Mouse (Mus musculus): ENCODE results near the gene Gm4871. TPM values are rescaled to one million over a fixed set of nuclear protein-coding genes. Genes with fewer than 3 reads are reported as not detected.
"Not testable (repeated sequence)": the region's sequence is repeated elsewhere in the genome, so short reads cannot be mapped to it uniquely, and the experiment has no call there.

Gm4871 gene
- polyA plus RNA-seq (2016; fragmentation: Nextera tagmentation; extraction: Ambion mirVana) = not detected in 2 replicates

GRCm38 (mm10) chr5:145032391-145032790 lies at the start of gene Gm4871:
Gene Gm4871, minus strand, starts transcription at chr5:145032754.
- H3K4me2 ChIP-seq (replicated peaks); H3K9ac ChIP-seq; H3K36me3 ChIP-seq; H3K27me3 ChIP-seq; H3K9me3 ChIP-seq (replicated peaks); H3K4me3 ChIP-seq; H3K27ac ChIP-seq; ATAC-seq (ENCODE audit: low FRiP score); H3K4me1 ChIP-seq: not testable (repeated sequence)
- 81% methylated on average over 5 of the region's 5 CpGs for WGBS

GRCm38 (mm10) chr5:145081866-145082613 lies 49.5 kb upstream of the Gm4871 start:
- Histone ChIP-seq H3K9me3 (replicated peaks) (no peaks in the 10 kb centered on the region), H3K9ac (no peak overlapping the region), H3K27me3 (no peaks in the 10 kb centered on the region), H3K4me3 (no peak overlapping the region), H3K27ac (no peak overlapping the region), H3K36me3 (peaks cover 4% of the 10 kb centered on the region; the same call in 1 of the 2 replicates), H3K4me1 (peaks cover 13% of the 10 kb centered on the region), H3K4me2 (replicated peaks) (no peak overlapping the region)
- ATAC-seq (ENCODE audit: low FRiP score) = no peak
- 91% methylated on average over 10 of the region's 10 CpGs for WGBS

- Histone ChIP-seq H3K4me2 (replicated peaks) (no peak overlapping the region), H3K9ac (no peak overlapping the region), H3K27me3 (no peaks in the 10 kb centered on the region), H3K4me1 (no peaks in the 10 kb centered on the region; the same call in 1 of the 2 replicates), H3K9me3 (replicated peaks) (no peaks in the 10 kb centered on the region), H3K27ac (no peak overlapping the region), H3K36me3 (no peaks in the 10 kb centered on the region), H3K4me3 (no peak overlapping the region)
- ATAC-seq (ENCODE audit: low FRiP score) = no peak
- WGBS = 56% methylated on average over 3 of the region's 3 CpGs
Measured at GRCm38 (mm10) chr5:145075081-145075480, 42.5 kb upstream of the Gm4871 start.

GRCm38 (mm10) chr5:145071342-145071741 lies 38.8 kb upstream of the Gm4871 start:
- no peaks in the 10 kb centered on the region; the same call in 1 of the 2 replicates for H3K4me1 ChIP-seq
- no peak overlapping the region for H3K9ac ChIP-seq
- WGBS = 56% methylated on average over 6 of the region's 6 CpGs
- H3K27me3 ChIP-seq = peaks cover 4% of the 10 kb centered on the region; the same call in 1 of the 2 replicates
- no peak overlapping the region for H3K4me2 ChIP-seq (replicated peaks)
- H3K27ac ChIP-seq = no peak overlapping the region
- ATAC-seq (ENCODE audit: low FRiP score) = no peak
- H3K4me3 ChIP-seq = no peak overlapping the region
- no peaks in the 10 kb centered on the region for H3K36me3 ChIP-seq
- H3K9me3 ChIP-seq (replicated peaks) = no peaks in the 10 kb centered on the region

- Histone ChIP-seq H3K27ac (no peak overlapping the region), H3K36me3 (no peaks in the 10 kb centered on the region), H3K27me3 (peaks cover 4% of the 10 kb centered on the region; the same call in 1 of the 2 replicates), H3K9me3 (replicated peaks) (no peaks in the 10 kb centered on the region), H3K4me2 (replicated peaks) (no peak overlapping the region), H3K4me3 (no peak overlapping the region), H3K4me1 (no peaks in the 10 kb centered on the region; the same call in 1 of the 2 replicates), H3K9ac (no peak overlapping the region)
- WGBS = 2% methylated on average over 5 of the region's 5 CpGs
- ATAC-seq (ENCODE audit: low FRiP score) = no peak
Measured at GRCm38 (mm10) chr5:145069707-145070106, 37.2 kb upstream of the Gm4871 start.

- Histone ChIP-seq H3K4me3 (no peak overlapping the region), H3K9me3 (replicated peaks) (no peaks in the 10 kb centered on the region), H3K4me2 (replicated peaks) (no peak overlapping the region), H3K36me3 (no peaks in the 10 kb centered on the region), H3K4me1 (no peaks in the 10 kb centered on the region), H3K9ac (no peak overlapping the region), H3K27me3 (peaks cover 4% of the 10 kb centered on the region; the same call in 1 of the 2 replicates), H3K27ac (no peak overlapping the region)
- ATAC-seq (ENCODE audit: low FRiP score) = no peak
- 70% methylated on average over 3 of the region's 3 CpGs for WGBS
Measured at GRCm38 (mm10) chr5:145068863-145069262, 36.3 kb upstream of the Gm4871 start.

GRCm38 (mm10) chr5:145064765-145065340 lies 32.3 kb upstream of the Gm4871 start:
- H3K4me1 ChIP-seq = no peaks in the 10 kb centered on the region
- H3K27me3 ChIP-seq = peaks cover 4% of the 10 kb centered on the region; the same call in 1 of the 2 replicates
- no peak overlapping the region for H3K9ac ChIP-seq
- no peaks in the 10 kb centered on the region for H3K9me3 ChIP-seq (replicated peaks)
- ATAC-seq (ENCODE audit: low FRiP score) = no peak
- WGBS = 90% methylated on average over 1 of the region's 1 CpGs
- H3K4me3 ChIP-seq = no peak overlapping the region
- no peak overlapping the region for H3K4me2 ChIP-seq (replicated peaks)
- no peak overlapping the region for H3K27ac ChIP-seq
- H3K36me3 ChIP-seq = no peaks in the 10 kb centered on the region

GRCm38 (mm10) chr5:145059524-145059923 lies 27.0 kb upstream of the Gm4871 start:
- Histone ChIP-seq H3K4me1 (no peaks in the 10 kb centered on the region), H3K4me2 (replicated peaks) (no peak overlapping the region), H3K36me3 (no peaks in the 10 kb centered on the region), H3K27me3 (no peaks in the 10 kb centered on the region), H3K9ac (no peak overlapping the region), H3K9me3 (replicated peaks) (no peaks in the 10 kb centered on the region), H3K27ac (no peak overlapping the region), H3K4me3 (no peak overlapping the region)
- no peak for ATAC-seq (ENCODE audit: low FRiP score)
- WGBS = 76% methylated on average over 2 of the region's 2 CpGs

GRCm38 (mm10) chr5:145058722-145059121 lies 26.2 kb upstream of the Gm4871 start:
- Histone ChIP-seq H3K27ac (no peak overlapping the region), H3K4me2 (replicated peaks) (no peak overlapping the region), H3K4me1 (no peaks in the 10 kb centered on the region), H3K4me3 (no peak overlapping the region), H3K36me3 (no peaks in the 10 kb centered on the region), H3K9ac (no peak overlapping the region), H3K27me3 (no peaks in the 10 kb centered on the region), H3K9me3 (replicated peaks) (no peaks in the 10 kb centered on the region)
- WGBS = 89% methylated on average over 7 of the region's 7 CpGs
- no peak for ATAC-seq (ENCODE audit: low FRiP score)

GRCm38 (mm10) chr5:145057907-145058306 lies 25.4 kb upstream of the Gm4871 start:
- Histone ChIP-seq H3K9ac (no peak overlapping the region), H3K4me1 (no peaks in the 10 kb centered on the region), H3K4me2 (replicated peaks) (no peak overlapping the region), H3K4me3 (no peak overlapping the region), H3K9me3 (replicated peaks) (no peaks in the 10 kb centered on the region), H3K27ac (no peak overlapping the region), H3K36me3 (no peaks in the 10 kb centered on the region), H3K27me3 (no peaks in the 10 kb centered on the region)
- no peak for ATAC-seq (ENCODE audit: low FRiP score)
- whole genome bisulfite sequencing = 78% methylated on average over 8 of the region's 8 CpGs

- H3K27ac ChIP-seq; H3K27me3 ChIP-seq; H3K9ac ChIP-seq; H3K9me3 ChIP-seq (replicated peaks); H3K4me2 ChIP-seq (replicated peaks); H3K4me1 ChIP-seq; H3K36me3 ChIP-seq; H3K4me3 ChIP-seq; ATAC-seq (ENCODE audit: low FRiP score): not testable (repeated sequence)
- WGBS = 88% methylated on average over 3 of the region's 3 CpGs
Measured at GRCm38 (mm10) chr5:145054187-145054586, 21.6 kb upstream of the Gm4871 start.

GRCm38 (mm10) chr5:145042690-145043089 lies 10.1 kb upstream of the Gm4871 start, which contains the start of gene 1700018F24Rik:
Gene 1700018F24Rik, plus strand, starts transcription at chr5:145042990.
- not testable (repeated sequence) for H3K4me3 ChIP-seq; H3K27ac ChIP-seq; ATAC-seq (ENCODE audit: low FRiP score); H3K4me1 ChIP-seq; H3K9me3 ChIP-seq (replicated peaks); H3K4me2 ChIP-seq (replicated peaks); H3K9ac ChIP-seq; H3K36me3 ChIP-seq; H3K27me3 ChIP-seq
- WGBS = 79% methylated on average over 3 of the region's 3 CpGs

- Histone ChIP-seq H3K4me2 (replicated peaks) (no peak overlapping the region), H3K4me1 (no peaks in the 10 kb centered on the region), H3K4me3 (no peak overlapping the region), H3K9me3 (replicated peaks) (no peaks in the 10 kb centered on the region), H3K27me3 (no peaks in the 10 kb centered on the region), H3K9ac (no peak overlapping the region), H3K27ac (no peak overlapping the region), H3K36me3 (no peaks in the 10 kb centered on the region)
- WGBS = 46% methylated on average over 4 of the region's 4 CpGs
- ATAC-seq (ENCODE audit: low FRiP score) = no peak
Measured at GRCm38 (mm10) chr5:145041628-145042027, 9.1 kb upstream of the Gm4871 start.

Data from hindbrain, embryonic 12.5 days (tissue).